Mouse (Mus musculus) lung, postnatal 4 days (tissue): ENCODE results near the gene Dgcr8.
"Not testable (repeated sequence)": the region's sequence is repeated elsewhere in the genome, so short reads cannot be mapped to it uniquely, and the experiment has no call there.

Experiments
- DNase-seq, 2 experiments: peaks; one replicate each; pipeline ENCODE4 v3.0.0; 2021

Gene Dgcr8

DNA sequence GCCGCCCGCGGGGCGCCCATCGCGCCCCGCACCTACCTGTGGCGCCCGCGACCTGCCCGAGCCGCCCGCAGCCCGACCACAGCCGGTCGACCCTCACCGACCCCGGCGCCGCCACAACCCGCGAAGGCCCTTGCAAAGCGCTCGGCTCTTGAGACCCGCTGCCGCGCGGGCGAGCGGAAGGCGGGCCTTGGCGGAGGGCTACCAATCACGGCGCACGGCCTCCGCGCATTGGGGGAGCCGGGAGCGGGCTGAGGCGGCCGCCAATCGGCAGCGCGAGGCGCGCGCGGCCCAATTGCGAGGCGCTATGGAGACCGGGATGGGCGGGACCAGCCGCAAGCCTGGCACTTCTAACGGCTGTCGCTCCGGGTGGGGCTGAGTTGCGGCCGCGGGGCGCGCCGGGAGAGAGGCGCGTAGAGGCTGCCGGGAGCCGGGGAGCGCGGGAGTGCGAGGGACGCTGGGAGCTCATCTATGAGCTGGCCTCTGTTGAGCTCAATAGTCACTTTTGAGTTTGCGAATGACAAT, at the start of gene Dgcr8:
TSS of gene Dgcr8 (minus strand) at position 180 of the 522 bp plus-strand sequence.
- DNase-seq, result peak; percentile 99 to 100

DNA sequence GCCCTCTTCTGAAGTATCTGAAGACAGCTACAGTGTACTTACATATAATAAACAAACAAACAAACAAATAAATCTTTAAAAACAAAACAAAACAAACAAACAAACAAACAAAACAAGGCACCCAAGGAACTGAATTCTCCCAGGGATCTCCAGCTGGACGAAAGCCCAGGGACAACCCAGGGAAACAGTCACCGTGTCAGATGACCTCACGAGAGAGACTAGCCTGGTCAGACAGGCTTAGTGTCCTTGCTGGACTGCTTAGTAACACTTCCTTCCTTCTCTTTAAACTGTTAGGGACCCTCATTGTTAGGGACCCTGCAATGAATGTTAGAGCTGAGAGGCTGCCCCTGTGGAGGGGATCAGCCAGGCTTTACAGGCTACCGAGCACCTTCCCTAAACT, 48.2 kb upstream of the Dgcr8 start:
- no peak for DNase-seq

DNA sequence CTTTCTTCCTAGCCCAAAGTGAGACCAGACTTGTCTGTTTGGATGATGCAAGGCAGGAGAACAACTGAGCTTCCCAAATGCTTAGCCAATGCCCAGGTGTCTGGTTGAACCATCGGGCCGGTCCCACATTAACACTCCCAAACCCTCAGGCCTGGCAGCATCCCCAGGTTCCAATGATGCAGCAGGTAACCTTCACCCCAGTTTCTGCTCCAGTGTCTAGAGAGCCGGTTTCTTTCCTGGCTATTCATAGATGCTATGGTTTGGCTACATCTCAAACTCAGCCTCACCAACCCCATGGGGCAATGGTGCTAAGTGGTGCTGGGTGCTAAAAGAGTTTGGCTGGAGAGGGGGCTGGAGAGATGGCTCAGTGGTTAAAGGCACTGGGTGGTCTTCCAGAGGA, 46.9 kb upstream of the Dgcr8 start:
- no peak for DNase-seq

DNA sequence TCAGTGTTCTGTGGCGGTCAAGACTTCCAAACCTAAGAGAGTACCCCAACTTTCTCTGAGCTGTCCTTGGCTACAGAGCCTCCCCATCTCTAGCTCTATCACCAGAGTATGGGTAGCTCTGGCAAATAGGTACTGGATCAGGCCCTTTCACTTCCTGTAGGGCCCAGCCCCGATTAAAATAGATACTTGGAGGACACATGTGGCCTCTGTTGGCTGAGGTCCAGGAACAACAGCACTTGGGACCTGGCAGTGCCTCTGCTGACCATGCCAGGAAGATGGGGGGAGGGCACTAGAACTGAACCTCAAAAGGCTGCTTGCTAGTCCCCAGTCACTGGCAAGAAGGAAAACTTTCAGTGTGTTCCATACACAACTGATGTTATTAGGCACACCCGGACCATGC, 44.9 kb upstream of the Dgcr8 start:
- DNase-seq, result no peak

DNA sequence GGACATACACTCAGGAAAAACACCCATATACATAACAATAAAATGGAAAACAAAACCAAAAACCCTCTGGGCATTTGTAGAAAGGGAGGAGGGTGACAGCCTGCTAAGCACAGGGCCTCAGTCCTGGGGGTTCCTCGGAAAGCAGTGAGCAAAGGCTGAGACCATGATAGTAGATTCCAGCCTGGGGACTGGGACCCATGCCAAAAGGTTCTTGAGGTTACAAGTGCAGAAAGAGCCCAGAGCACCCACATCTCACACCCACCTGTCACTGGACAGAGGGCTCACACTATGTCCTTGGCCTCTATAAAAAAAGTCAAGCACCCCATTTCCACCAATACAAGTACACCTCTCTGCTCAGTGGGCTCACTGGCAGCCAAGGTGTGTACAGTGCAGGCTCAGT, 39.5 kb upstream of the Dgcr8 start:
- no peak for DNase-seq

DNA sequence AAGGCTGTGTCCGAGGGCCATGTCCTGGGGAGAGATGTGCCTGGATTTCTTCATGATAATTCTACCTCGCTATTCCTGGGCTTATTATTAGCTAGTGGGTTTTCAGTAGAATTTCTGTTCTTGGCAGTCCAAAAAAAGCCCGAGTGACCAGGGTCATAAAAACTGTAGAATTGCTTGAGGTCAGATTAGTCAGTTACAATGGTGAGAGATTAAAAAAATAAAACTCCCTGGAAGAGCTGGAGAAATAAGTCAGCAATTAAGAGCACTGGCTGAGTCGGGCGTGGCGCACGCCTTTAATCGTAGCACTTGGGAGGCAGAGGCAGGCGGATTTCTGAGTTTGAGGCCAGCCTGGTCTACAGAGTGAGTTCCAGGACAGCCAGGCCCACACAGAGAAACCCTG, 38.9 kb upstream of the Dgcr8 start:
- no peak for DNase-seq

DNA sequence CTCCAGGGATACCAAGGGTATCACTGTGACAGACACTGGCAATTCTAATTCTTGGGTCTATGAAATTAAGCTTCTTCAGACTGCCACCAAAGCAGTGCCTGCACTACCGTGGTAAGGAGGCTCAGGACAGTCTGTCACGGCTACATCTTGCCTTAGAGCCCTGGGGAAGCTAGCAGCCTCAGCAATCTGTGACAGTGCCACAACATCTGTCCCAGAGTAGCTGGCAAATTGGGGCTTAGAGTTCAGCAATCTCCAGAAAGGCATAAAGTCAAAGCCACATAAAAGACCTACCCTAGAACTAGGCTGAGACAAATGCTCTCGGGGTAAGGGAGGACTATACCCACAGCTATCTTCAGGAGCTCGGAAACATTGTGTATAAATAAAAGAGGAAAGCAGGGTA, 36.7 kb upstream of the Dgcr8 start:
- DNase-seq, result no peak

DNA sequence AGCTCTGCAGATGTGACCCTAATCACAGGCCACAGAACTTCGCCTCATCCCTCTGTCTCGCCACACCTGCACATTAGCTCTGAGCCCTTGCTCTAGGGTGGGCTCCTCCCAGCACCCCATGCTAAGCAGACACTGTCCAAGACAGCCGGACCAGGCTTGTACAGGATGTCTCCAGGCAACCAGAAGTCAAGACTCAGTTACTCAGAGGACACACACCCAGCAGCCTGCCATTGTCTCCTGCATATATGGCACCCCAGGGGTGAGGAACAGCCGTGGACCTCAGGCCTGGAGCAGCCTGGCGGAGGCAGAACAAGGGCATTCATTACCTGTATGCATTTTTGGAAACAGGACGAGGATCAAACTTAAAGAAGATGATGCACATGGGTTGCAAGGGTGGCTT, 35.0 kb upstream of the Dgcr8 start:
- DNase-seq, result no peak

DNA sequence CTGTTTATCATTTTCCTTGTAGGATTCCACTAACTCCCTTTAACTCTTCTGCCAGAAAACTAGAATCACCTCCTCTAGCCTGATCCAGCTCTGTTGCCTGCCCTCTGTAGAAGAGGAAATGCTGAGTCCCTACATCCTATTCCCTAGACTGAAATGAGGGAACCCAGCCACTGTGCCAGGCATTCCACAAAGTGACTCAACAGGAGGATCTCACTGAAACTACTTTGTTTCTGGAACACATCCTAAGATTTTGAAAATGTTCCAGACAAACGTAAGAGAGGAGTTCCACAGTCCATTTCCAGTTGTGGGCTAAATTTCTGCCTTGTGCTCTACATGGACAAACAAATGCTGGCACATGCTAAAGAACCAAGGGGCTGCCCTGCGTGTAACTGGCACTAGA, 34.4 kb upstream of the Dgcr8 start:
- DNase-seq, result no peak

DNA sequence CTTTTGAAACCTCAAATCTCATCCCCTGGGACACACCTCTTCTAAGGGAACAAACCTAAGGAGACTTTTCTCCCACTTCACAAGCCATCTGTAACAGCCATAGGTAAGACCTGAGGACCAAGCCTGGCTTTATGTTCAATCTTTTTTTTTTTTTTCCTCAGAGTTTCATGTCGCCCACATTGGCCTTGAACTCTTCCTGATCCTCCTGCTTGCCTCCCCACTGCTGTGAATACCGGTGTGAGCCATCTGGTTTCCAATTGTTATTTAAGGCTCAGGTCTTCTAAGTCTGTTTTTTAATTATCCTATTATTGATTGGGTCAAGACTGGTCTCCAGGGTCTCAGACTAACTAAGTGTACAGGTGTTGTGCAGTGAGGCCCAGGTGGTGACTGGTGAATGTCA, 32.4 kb upstream of the Dgcr8 start:
- no peak for DNase-seq

DNA sequence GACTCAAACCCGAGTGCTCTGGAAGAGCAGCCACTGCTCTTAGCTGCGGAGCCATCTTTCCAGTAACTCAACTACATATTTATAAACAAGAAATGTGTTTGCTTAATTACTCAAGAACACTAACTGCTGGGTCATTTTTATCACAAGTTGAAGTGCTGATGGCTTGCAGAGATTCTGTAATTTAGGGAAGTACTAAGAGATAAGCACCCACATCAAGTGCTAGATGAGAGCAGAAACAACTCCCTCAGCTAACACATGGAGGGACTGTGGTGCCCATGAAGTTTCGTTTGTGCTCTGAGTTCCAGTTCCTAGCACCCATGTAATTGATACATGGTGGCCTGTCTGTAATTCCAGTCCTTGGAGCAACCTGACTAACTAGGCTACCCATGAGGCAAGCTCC, 29.9 kb upstream of the Dgcr8 start:
- no peak for DNase-seq

DNA sequence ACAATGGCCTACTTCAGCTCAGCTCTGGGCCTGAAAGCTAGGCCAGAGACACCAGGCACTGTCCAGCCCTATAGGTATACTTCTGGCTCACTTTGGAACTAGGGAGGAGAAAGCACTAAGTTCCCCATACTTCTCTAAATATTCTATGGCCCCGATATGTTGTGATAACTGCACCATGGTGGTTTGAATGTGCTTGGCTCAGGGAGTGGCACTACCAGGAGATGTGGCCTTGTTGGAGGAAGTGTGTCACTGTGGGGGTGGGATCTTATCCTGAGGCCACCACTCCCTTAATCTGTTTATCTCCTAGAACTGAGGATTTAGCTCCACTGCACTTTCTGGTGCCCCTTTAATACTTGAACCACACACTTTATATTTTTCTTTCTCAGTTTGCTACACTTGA, 19.1 kb upstream of the Dgcr8 start:
- DNase-seq, result no peak

DNA sequence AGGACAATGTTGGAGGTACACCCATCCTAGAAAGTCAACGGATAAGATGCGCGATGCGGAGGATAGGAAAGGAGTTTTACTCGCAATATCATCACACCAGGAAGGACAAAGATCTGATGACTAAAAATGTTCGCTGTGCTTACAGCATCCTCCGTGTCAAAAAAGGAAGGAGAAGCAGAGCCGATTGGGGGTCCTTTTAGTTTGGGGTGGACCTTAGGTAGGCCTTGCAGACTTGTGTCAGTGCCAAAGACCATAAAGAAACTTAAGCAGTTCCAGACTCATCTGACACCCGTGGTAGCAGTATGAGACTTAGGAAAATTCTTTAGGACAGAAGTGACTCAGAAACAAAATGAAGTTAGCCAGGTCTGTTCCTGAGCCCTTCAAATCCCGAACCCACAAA, 568 bp upstream of the Dgcr8 start:
- DNase-seq, result not testable (repeated sequence)

DNA sequence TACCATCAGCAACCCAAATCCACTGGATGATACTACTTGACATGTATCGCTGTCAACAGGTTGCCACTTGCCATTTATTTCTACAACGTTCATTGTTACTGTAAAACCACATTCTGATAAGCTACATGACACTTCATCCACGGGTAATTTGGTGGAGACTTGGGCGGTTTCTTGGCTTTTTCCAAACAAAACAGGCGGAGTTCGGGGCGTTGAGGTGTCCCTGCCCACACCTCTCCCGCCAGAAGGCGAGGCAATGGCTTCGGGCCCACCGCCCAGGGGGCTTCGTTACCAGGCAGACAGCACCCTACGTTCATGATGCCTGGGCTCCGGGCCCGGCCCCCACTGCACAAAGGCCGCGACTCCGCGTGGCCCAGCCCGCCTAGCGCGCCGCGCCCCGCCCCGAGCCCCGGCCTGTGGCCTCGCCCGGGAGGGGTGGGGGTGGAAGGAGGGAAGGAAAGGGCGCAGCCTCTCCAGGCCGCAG, 425 bp downstream of the Dgcr8 start:
- DNase-seq, result peak in 1 of 2 experiments; percentile 88

DNA sequence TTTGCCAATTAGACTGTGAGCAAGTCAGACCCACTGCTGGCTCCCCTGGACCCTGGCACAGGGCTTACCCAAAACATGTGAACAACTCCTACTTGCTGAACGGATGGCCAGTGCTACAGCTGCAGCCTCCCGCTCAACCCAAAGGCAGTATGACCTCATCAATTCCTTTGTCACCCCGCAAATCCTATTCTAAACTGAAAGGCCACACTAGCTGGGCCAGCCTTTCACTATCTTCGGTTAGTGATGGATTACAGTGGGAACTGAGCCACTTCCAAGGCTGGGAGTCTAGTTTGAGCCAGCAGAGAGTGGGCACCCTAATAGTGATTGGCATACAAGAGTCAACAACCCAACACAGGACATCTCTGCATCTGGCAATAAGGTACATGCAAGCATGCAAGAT, 880 bp downstream of the Dgcr8 start:
- peak in 1 of 2 experiments; percentile 15 for DNase-seq

DNA sequence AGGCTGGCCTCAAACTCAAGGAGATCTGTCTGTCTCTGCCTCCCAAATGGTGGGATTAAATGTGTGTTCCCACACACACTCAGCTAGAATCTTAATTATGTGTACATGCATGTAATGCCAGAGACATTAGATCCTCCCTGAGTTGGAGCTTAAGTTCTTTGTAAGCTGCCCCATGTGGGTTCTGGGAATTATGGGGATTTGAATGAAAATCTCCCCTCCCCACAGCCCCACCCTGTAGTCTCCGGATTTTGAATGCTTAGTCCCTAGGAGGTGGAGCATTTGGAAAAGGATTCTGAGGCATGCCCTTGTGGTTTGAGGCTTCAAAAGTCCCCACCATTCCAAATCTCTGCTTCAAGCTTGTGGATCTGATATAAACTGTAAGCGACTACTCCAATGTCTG, 13.9 kb downstream of the Dgcr8 start:
- no peak for DNase-seq

DNA sequence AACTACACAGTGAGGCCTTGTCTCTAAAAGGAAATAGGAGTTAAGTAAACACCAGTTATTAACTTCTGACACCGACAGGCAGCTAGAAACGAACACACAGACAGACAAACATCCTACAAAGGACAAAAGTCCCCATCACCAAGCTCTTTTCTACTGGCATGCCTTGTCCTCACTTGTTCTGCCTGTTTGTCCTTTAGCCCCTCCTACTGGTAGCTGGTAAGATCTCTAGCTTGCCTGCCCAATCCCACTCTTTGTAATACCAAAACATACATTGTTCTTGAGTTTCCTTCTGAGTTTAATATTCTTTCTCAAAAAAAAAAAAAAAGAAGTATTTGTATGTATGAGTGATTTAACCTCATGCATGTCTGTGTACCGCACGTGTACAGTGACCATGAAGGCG, 20.9 kb downstream of the Dgcr8 start:
- DNase-seq, result no peak

DNA sequence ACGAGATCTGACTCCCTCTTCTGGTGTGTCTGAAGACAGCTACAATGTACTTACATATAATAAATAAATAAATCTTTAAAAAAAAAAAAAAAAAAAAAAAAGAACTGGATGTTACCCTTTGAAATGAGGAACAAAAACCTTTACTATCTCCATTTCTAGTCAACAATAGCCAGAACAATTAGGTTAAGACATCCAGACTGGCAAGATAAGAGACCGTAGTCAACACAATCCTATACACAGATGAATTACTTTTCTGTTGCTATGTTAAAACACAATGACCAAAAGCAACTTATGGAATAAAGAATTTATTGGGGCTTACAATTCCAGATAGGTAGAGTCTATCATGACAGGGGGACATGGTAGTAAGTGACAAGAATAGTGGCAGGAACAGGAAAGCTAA, 24.0 kb downstream of the Dgcr8 start:
- no peak for DNase-seq

DNA sequence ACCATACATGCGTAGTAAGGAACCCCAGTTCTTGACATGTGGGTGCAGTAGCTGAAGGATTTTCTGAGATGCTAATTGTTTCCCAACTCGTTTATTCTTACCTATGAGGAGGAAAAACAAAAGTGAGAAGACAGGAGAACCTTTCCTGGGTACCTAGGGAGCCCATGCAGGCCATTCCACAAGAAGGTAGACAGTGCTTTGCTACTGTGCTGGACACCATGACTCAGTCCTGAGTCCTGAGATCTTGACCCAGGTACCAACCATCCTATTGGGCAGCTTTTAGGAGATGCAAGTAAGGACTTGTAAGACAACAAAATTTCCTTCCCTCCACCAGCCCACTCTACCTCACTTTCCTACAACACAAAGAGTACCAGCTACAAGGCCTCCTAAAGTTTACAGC, 30.8 kb downstream of the Dgcr8 start, which contains the start of gene Gm49776:
TSS of gene Gm49776 (minus strand) at position 101 of the 400 bp plus-strand sequence.
- no peak for DNase-seq

DNA sequence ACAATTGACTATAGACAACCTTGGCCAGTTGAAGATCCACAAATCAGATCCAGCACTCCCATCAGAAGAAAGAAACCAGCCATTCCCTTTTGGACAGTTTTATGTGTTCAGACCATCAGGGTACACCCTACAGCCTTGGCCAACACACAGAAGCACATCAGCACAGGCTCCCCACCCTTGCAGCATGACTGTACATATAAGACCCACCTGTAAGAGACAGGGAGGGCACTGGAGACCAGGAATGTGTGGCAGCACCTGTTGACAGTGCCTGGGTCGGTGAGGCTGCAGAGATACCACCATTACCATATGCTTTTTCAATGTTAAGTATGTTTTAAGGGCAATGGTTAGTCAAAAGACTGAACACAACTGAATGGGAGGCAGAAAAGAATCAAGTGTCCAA, 35.2 kb downstream of the Dgcr8 start:
- DNase-seq, result no peak

DNA sequence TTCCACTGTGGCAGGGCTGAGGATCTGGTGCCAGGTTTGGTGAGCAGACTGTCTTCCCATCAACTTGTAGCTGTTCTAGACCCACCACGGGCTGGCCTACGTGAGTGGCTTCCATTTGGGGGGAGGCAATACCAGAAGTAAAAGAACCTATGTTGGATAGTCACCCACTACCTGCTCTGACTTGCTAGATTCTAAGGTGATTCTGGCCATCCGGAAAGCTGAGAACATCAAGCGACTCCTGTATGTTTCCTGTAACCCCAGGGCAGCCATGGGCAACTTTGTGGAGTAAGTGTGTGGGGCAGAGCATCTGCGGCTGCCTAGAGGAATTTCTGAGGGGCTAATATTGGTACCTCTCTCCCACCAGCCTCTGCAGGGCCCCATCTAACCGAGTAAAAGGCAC, 36.3 kb downstream of the Dgcr8 start:
- DNase-seq, result no peak

DNA sequence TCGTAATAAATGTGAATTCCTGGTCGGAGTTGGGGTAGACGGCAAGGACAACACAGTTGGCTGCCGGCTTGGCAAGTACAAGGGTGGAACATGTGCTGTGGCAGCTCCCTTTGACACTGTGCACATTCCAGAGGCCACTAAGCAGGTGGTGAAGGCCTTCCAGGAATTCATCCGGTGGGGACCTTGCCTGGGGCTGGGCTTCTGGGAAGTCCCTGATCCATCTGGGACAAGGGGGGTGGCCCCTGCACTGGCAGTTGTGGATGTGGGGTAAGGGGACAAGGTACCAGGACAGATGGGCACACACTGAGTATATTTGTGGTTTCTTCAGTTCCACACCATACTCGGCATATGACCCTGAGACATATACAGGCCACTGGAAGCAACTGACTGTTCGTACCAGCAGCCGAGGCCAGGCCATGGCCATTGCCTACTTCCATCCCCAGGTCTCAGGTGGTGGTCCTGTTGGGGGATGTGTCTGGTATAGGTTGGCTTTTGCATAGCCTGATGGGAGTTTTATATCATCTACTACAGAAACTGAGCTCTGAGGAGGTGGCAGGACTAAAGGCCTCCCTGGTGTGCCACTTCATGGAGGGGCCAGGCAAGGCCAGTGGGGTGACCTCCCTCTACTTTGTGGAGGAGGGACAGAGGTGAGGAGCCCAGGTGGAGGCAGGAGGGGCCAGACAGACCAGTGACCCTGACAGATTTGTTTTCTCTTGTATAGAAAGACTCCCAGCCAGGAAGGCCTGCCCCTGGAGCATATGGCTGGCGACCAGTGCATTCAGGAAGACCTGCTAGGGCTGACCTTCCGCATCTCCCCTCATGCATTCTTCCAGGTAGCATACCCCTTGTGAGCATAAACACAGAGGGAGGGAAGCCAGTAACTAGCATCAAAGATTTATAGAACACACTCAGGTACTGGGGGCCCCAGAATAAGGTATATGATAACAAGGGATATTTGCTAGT, 37.9 kb downstream of the Dgcr8 start:
- DNase-seq, result no peak

DNA sequence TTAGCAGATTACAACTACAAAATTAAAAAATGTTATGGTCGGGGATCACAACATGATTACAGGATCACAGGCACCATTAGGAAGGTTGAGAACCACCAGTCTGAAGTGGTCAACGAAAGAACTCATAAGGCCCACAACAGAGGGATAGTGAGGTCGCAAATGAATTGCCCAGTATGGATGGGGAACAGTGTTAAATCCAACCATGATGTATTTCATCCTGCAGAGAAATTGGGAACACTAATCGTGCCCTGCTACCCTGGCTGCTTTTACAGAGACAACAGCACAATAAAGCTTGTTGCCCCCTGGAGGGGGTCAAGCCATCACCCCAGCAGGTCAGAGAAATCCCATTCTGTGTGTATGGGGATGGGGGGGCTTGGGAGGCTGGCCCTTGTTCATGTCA, 38.8 kb downstream of the Dgcr8 start:
- no peak for DNase-seq

DNA sequence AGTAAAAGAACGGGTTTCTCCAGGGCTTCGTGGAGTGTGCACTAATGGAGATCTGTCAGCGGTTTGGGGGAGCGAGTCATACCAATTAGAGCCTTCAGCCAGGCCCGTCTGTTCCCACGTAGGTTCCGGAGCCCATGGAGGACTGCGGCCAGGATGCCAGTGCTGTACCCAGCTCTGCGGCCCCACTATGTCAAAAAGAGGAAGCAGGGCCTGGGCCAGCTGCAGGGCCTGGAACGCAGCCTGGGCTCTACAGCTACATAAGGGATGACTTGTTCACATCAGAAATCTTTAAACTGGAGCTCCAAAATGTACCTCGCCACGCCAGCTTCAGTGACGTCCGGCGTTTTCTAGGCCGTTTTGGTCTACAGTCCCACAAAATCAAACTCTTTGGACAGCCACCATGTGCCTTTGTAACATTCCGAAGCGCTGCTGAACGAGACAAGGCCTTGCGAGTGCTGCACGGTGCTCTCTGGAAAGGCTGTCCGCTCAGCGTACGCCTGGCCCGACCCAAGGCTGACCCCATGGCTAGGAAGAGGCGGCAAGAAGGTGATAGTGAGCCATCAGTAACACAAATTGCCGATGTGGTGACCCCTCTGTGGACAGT, 39.6 kb downstream of the Dgcr8 start:
- peak; percentile 56 to 61 for DNase-seq
